Mouse (Mus musculus) c-Kit-positive CD71-negative TER-119-negative erythroid progenitor cells, embryonic 14.5 days (primary cell): ENCODE data around the gene Rnf39.

Experiments
- DNase-seq: peaks from one replicate; pipeline ENCODE4 v3.0.0-alpha.2; 2013; ENCODE audit warnings: low read depth

The Rnf39 gene

GRCm38 (mm10) chr17:36942391-36942790, 327 bp upstream of the Rnf39 start:
- no peak for DNase-seq

GRCm38 (mm10) chr17:36943691-36944090, 973 bp downstream of the Rnf39 start:
- DNase-seq, result no peak

DNA sequence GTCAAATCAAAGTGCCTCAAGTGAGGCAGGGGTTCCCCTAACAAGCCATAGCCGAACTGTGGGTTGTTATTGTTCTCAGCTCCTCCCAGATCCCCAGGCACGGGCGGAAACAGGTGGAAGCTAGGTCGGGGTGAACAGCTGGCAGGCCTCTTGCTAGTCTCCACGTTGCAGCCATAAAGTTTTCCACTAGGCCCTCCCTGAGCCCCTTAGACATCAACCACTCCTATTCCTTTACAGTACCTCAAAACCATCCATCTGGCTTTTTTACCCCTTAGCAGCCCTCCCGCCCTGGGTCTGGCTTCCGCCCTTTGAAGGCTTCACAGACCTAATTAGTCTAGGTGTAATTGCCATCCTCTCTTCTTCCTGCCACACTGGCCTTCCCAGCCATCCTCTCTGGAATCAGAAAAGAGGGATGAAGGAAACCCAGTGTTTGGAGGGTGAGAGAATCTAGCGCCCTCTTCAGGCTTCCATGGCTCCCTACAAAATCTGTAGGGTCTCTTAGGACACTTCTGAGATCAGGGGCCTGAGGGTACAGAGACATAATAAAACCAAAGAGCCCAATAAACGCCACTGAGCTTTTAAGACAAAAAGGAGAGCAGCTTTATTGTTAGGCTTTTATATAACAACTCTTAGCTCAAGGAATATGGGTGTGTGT, 1.5 kb downstream of the Rnf39 start:
- no peak for DNase-seq

GRCm38 (mm10) chr17:36947051-36947819, 4.5 kb downstream of the Rnf39 start:
- no peak for DNase-seq

- DNase-seq, result no peak
These were observed 5.6 kb downstream of the Rnf39 start for GRCm38 (mm10) chr17:36948286-36948685.

GRCm38 (mm10) chr17:36949265-36949664, 6.5 kb downstream of the Rnf39 start:
- no peak for DNase-seq

DNA sequence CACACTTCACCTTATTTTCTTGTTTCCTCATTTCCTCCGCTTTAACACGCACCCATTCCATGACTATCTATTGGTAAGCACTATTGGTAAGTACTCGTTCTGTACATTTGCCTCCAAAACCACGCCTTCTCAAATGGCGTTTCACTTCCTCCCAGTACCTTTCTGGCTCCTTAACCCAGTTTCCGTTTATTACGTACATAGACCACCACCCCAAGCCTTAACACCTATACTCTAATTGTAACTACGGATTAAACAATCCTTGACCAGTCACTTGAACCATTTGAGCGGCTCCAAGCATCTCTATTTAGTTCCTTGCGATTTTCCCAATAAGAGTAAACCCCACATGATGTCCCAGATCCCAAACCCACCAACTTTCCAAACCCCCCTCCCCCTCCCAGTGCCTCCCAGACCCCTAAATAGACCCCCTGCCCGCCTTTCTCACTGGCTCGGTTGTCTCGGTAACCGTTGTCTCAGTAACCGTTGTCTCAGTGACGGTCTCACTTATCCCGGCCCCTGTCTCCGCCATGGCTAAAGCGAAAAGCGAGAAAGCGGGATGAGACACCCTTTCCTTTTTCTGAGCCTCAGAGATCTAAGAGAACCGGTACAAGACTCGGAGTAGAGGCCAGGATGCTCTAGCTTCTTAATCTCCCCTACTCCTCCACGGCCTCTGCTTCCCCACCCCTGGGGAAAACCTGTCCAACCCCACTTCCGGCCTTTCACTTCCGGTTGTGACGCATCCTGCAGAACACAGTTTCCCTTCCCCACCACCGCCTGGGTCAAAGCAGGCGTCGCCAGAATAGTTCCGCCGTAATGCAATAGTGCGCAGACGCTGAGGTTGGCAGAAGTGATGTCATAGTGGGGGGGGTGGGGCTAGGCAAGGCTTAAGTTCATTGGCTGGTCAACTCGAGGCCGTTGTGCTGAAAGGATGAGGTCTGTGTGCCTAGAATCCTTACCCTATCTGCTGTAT, 8.5 kb downstream of the Rnf39 start, which contains the start of gene Ppp1r11:
Ppp1r11 (minus strand) TSS at position 761 of the 967 bp plus-strand sequence.
- peak; percentile 97 for DNase-seq

DNA sequence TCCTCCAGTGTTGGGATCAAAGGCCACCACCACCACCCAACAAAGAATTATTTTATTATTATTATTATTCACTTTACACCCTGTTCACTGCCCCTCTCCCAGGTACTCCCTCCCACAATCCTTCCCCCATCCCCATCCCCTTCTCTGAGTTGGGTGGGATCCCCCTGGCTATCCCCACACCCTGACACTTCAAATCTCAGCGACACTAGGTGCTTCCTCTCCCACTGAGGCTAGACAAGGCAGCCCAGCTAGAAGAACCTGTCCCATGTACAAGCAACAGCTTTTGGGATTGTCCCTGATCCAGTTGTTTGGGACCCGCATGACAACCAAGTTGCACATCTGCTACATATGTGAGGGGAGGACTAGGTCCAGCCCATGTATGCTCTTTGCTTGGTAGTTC, 9.9 kb downstream of the Rnf39 start:
- no peak for DNase-seq

GRCm38 (mm10) chr17:36953062-36953461, 10.3 kb downstream of the Rnf39 start:
- no peak for DNase-seq

- DNase-seq, result peak; percentile 90
These were observed 15.5 kb downstream of the Rnf39 start, which contains the start of the genes Znrd1 and Znrd1as for GRCm38 (mm10) chr17:36957999-36958743. Znrd1 (minus strand) TSS chr17:36958559. Znrd1as (plus strand) TSS chr17:36958592.

- DNase-seq, result no peak
These were observed 16.2 kb downstream of the Rnf39 start for GRCm38 (mm10) chr17:36958884-36959283.

DNA sequence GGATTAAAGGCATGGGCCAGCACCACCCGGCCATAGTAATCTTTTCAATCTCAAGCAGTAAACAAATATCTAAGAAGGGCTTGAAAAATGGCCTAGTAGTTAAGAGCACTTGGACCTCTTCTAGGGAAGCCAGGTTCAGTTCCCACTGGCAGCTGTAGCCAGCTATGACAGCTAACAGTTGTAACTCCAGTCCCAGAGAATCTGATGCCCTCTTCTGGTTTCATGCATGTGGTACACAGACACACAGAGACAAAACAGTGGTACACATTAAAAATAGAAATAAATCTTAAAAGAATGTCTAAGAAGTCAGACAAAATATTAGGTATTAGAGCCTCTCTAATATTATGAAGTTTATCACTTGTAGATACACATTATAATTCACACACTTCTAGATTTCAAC, 18.4 kb downstream of the Rnf39 start:
- DNase-seq, result no peak

- DNase-seq, result no peak
These were observed 24.2 kb downstream of the Rnf39 start for GRCm38 (mm10) chr17:36966875-36967274.

GRCm38 (mm10) chr17:36970316-36970890, 27.7 kb downstream of the Rnf39 start:
- DNase-seq, result no peak

- no peak for DNase-seq
These were observed 28.6 kb downstream of the Rnf39 start for GRCm38 (mm10) chr17:36971172-36971850.

- no peak for DNase-seq
These were observed 30.1 kb downstream of the Rnf39 start for GRCm38 (mm10) chr17:36972791-36973190.

DNA sequence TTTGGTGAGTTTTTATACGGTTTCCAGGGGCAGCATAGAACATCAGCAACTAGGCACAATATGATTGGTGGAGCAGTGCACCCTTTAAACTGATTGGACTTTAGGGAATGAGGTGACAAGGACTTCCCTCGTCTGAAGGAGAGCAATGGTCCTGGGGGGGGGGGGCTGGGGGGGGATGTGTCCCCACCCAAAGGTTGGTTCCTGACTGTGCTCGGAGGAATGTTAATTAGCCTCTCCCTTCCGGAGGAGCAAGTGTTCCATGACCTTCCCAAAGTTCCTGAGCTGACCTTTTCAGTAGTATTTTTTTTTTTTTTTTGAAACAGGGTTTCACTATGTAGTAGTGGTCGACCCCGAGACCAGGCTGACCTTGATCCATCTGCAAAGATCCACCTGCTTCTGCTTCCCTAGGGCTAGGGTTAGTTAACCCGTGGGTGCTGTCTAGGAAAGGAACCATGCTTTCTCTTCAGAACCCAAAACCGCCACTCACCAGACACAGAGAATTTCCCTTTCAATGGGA, 30.6 kb downstream of the Rnf39 start:
- no peak for DNase-seq

GRCm38 (mm10) chr17:36981221-36981813, 38.6 kb downstream of the Rnf39 start, which contains the start of gene 2410137M14Rik:
2410137M14Rik (minus strand) TSS chr17:36981237.
- no peak for DNase-seq

DNA sequence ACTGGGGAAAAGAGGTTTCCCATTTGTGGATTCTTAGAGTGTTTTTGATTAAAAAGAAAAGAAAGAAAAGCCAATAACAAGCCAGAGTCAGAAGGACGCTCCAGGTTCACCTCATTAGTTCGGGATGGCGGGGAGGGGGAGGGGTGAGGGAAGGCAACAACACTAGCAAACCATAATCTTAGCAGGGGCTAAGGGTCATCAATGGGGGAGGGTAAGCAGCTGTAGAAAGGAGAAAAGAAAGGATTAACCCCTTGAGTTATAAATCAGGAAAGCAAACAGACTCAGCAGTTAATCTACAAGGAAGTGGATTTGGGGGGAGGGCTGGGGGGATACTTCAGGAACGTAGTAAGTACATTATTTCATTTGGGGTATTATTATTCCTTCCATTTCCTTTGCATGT, 39.1 kb downstream of the Rnf39 start:
- DNase-seq, result no peak
